Mouse (Mus musculus): ENCODE measurements around the gene Tada3. TPM values are rescaled to one million over a fixed set of nuclear protein-coding genes. Genes with fewer than 3 reads are reported as not detected.

The Tada3 gene
- polyA plus RNA-seq, 1 experiment from 2014 or later = 19.7 TPM

- no peak for ATAC-seq
- no peak for TF ChIP-seq CTCF (IDR thresholded peaks at IDR 0.05; ENCODE audit: low read depth)
These were observed 9.6 kb downstream of the Tada3 start for GRCm38 (mm10) chr6:113368124-113368523.

GRCm38 (mm10) chr6:113367574-113367973 lies 10.1 kb downstream of the Tada3 start:
- Histone ChIP-seq H3K4me3 (ENCODE audit: low read depth, low read length) (no peak overlapping the region), H3K9ac (ENCODE audit: low read depth, low read length) (no peak overlapping the region), H3K4me1 (replicated peaks; ENCODE audit: control insufficient read depth, insufficient read depth, low read length) (no peaks in the 10 kb centered on the region), H3K27ac (ENCODE audit: low read depth, low read length) (no peak overlapping the region), H3K27me3 (replicated peaks; ENCODE audit: control insufficient read depth, insufficient read depth, low read length) (no peaks in the 10 kb centered on the region), H3K36me3 (ENCODE audit: control insufficient read depth, insufficient read depth) (peaks cover 42% of the 10 kb centered on the region), H3K9me3 (ENCODE audit: control insufficient read depth) (no peaks in the 10 kb centered on the region), H3K4me2 (replicated peaks; ENCODE audit: low read depth) (no peak overlapping the region)
- ATAC-seq = no peak
- WGBS = 97% methylated on average over 1 of the region's 1 CpGs
- no peak for TF ChIP-seq CTCF (IDR thresholded peaks at IDR 0.05; ENCODE audit: low read depth)

More at GRCm38 (mm10) chr6:113368124-113368523, 9.6 kb downstream of the Tada3 start:
- Histone ChIP-seq H3K9me3 (ENCODE audit: control insufficient read depth) (no peaks in the 10 kb centered on the region), H3K4me3 (ENCODE audit: low read depth, low read length) (no peak overlapping the region), H3K4me2 (replicated peaks; ENCODE audit: low read depth) (no peak overlapping the region), H3K36me3 (ENCODE audit: control insufficient read depth, insufficient read depth) (peaks cover 47% of the 10 kb centered on the region), H3K27ac (ENCODE audit: low read depth, low read length) (no peak overlapping the region), H3K9ac (ENCODE audit: low read depth, low read length) (no peak overlapping the region), H3K27me3 (replicated peaks; ENCODE audit: control insufficient read depth, insufficient read depth, low read length) (no peaks in the 10 kb centered on the region), H3K4me1 (replicated peaks; ENCODE audit: control insufficient read depth, insufficient read depth, low read length) (no peaks in the 10 kb centered on the region)
- WGBS = 92% methylated on average over 7 of the region's 7 CpGs

GRCm38 (mm10) chr6:113366639-113367038 lies 11.0 kb downstream of the Tada3 start:
- Histone ChIP-seq H3K27ac (ENCODE audit: low read depth, low read length) (no peak overlapping the region), H3K4me3 (ENCODE audit: low read depth, low read length) (no peak overlapping the region), H3K4me2 (replicated peaks; ENCODE audit: low read depth) (no peak overlapping the region), H3K4me1 (replicated peaks; ENCODE audit: control insufficient read depth, insufficient read depth, low read length) (no peaks in the 10 kb centered on the region), H3K9ac (ENCODE audit: low read depth, low read length) (no peak overlapping the region), H3K27me3 (replicated peaks; ENCODE audit: control insufficient read depth, insufficient read depth, low read length) (no peaks in the 10 kb centered on the region), H3K9me3 (ENCODE audit: control insufficient read depth) (no peaks in the 10 kb centered on the region), H3K36me3 (ENCODE audit: control insufficient read depth, insufficient read depth) (peaks cover 32% of the 10 kb centered on the region)
- no peak for TF ChIP-seq CTCF (IDR thresholded peaks at IDR 0.05; ENCODE audit: low read depth)
- 91% methylated on average over 6 of the region's 6 CpGs for WGBS
- no peak for ATAC-seq

GRCm38 (mm10) chr6:113364518-113365135 lies 13.1 kb downstream of the Tada3 start:
- 58% methylated on average over 8 of the region's 8 CpGs for WGBS
- H3K27ac ChIP-seq (ENCODE audit: low read depth, low read length) = no peak overlapping the region

GRCm38 (mm10) chr6:113362241-113362640 lies 15.4 kb downstream of the Tada3 start:
- H3K36me3 ChIP-seq (ENCODE audit: control insufficient read depth, insufficient read depth) = peaks cover 12% of the 10 kb centered on the region; the same call in 1 of the 2 replicates
- H3K4me3 ChIP-seq (ENCODE audit: low read depth, low read length) = no peak overlapping the region
- H3K9ac ChIP-seq (ENCODE audit: low read depth, low read length) = no peak overlapping the region
- no peaks in the 10 kb centered on the region for H3K27me3 ChIP-seq (replicated peaks; ENCODE audit: control insufficient read depth, insufficient read depth, low read length)
- no peak for ATAC-seq
- TF ChIP-seq CTCF (IDR thresholded peaks at IDR 0.05; ENCODE audit: low read depth) = no peak
- no peaks in the 10 kb centered on the region for H3K4me1 ChIP-seq (replicated peaks; ENCODE audit: control insufficient read depth, insufficient read depth, low read length)
- 95% methylated on average over 1 of the region's 1 CpGs for WGBS
- no peak overlapping the region for H3K4me2 ChIP-seq (replicated peaks; ENCODE audit: low read depth)
- H3K9me3 ChIP-seq (ENCODE audit: control insufficient read depth) = no peaks in the 10 kb centered on the region
- no peak overlapping the region for H3K27ac ChIP-seq (ENCODE audit: low read depth, low read length)

More at GRCm38 (mm10) chr6:113364518-113365135, 13.1 kb downstream of the Tada3 start:
- H3K4me1 ChIP-seq (replicated peaks; ENCODE audit: control insufficient read depth, insufficient read depth, low read length) = no peaks in the 10 kb centered on the region
- peaks cover 16% of the 10 kb centered on the region; the same call in 1 of the 2 replicates for H3K36me3 ChIP-seq (ENCODE audit: control insufficient read depth, insufficient read depth)
- H3K9ac ChIP-seq (ENCODE audit: low read depth, low read length) = no peak overlapping the region
- H3K4me3 ChIP-seq (ENCODE audit: low read depth, low read length) = no peak overlapping the region
- ATAC-seq = no peak
- no peaks in the 10 kb centered on the region for H3K9me3 ChIP-seq (ENCODE audit: control insufficient read depth)
- H3K4me2 ChIP-seq (replicated peaks; ENCODE audit: low read depth) = no peak overlapping the region
- H3K27me3 ChIP-seq (replicated peaks; ENCODE audit: control insufficient read depth, insufficient read depth, low read length) = no peaks in the 10 kb centered on the region
- TF ChIP-seq CTCF (IDR thresholded peaks at IDR 0.05; ENCODE audit: low read depth) = no peak

GRCm38 (mm10) chr6:113361476-113361875 lies 16.2 kb downstream of the Tada3 start:
- no peak for ATAC-seq
- no peak overlapping the region for H3K4me3 ChIP-seq (ENCODE audit: low read depth, low read length)
- H3K27ac ChIP-seq (ENCODE audit: low read depth, low read length) = no peak overlapping the region
- TF ChIP-seq CTCF (IDR thresholded peaks at IDR 0.05; ENCODE audit: low read depth) = peak; percentile 41; the same call in 1 of the 2 replicates
- H3K4me2 ChIP-seq (replicated peaks; ENCODE audit: low read depth) = no peak overlapping the region
- 79% methylated on average over 4 of the region's 4 CpGs for WGBS
- H3K9me3 ChIP-seq (ENCODE audit: control insufficient read depth) = no peaks in the 10 kb centered on the region
- H3K36me3 ChIP-seq (ENCODE audit: control insufficient read depth, insufficient read depth) = peaks cover 5% of the 10 kb centered on the region; the same call in 1 of the 2 replicates
- no peak overlapping the region for H3K9ac ChIP-seq (ENCODE audit: low read depth, low read length)
- H3K4me1 ChIP-seq (replicated peaks; ENCODE audit: control insufficient read depth, insufficient read depth, low read length) = no peaks in the 10 kb centered on the region
- no peaks in the 10 kb centered on the region for H3K27me3 ChIP-seq (replicated peaks; ENCODE audit: control insufficient read depth, insufficient read depth, low read length)

Data from intestine, postnatal 0 days (tissue).